Mouse (Mus musculus) lung, embryonic 14.5 days (tissue): ENCODE results near the gene Gm20388. TPM values are rescaled to one million over a fixed set of nuclear protein-coding genes. Genes with fewer than 3 reads are reported as not detected.

ENCODE experiments used
- ATAC-seq: fragments of 200-750 bp; cut with Nextera tagmentation; 2 replicates; pipeline ENCODE4 v1.8.0; 2017; ENCODE audit warnings: mild to moderate bottlenecking, moderate TSS enrichment, moderate library complexity; ENCODE audit not compliant: insufficient read depth
- DNase-seq: peaks from one replicate; pipeline ENCODE4 v3.0.0-alpha.2; 2015
- H3K27ac ChIP-seq: fragments of 300-500 bp; sonication (generic); 2 replicates; pipeline ENCODE4 v1.5.1; 2014; ENCODE audit warnings: low read depth, mild to moderate bottlenecking, moderate library complexity
- H3K27me3 ChIP-seq: fragments of 300-500 bp; sonication (generic); 2 replicates; pipeline ENCODE4 v1.6.1; 2014; ENCODE audit warnings: low read length, control low read depth; ENCODE audit not compliant: insufficient read depth
- H3K36me3 ChIP-seq: fragments of 300-500 bp; sonication (generic); 2 replicates; pipeline ENCODE4 v1.6.1; 2014; ENCODE audit warnings: control low read depth; ENCODE audit not compliant: insufficient read depth
- H3K4me1 ChIP-seq: fragments of 300-500 bp; sonication (generic); 2 replicates; pipeline ENCODE4 v1.6.1; 2014; ENCODE audit warnings: antibody characterized with exemption, control low read depth; ENCODE audit not compliant: insufficient read depth
- H3K4me2 ChIP-seq: fragments of 300-500 bp; sonication (generic); 2 replicates; pipeline ENCODE4 v1.6.1; 2014; ENCODE audit warnings: mild to moderate bottlenecking
- H3K4me3 ChIP-seq: fragments of 300-500 bp; sonication (generic); 2 replicates; pipeline ENCODE4 v1.5.1; 2014; ENCODE audit warnings: low read depth, low read length
- H3K9ac ChIP-seq: fragments of 300-500 bp; sonication (generic); 2 replicates; pipeline ENCODE4 v1.6.1; 2014
- H3K9me3 ChIP-seq: fragments of 300-500 bp; sonication (generic); 2 replicates; pipeline ENCODE4 v1.6.1; 2016; ENCODE audit warnings: low read depth, low read length, control low read depth
- CTCF ChIP-seq: IDR thresholded peaks from 2 replicates; pipeline ENCODE4 v1.5.1; 2016; ENCODE audit warnings: antibody characterized with exemption, low read depth
- WGBS: fragments of 180-500 bp; shearing (Covaris S2); extraction: QIAGEN DNeasy Blood & Tissue Kit; methylation state at CpG from one replicate; pipeline ENCODE4 v1.1.7; 2014; 5-methylcytosine and 5-hydroxymethylcytosine counted together
- polyA plus RNA-seq: library from polyadenylated mRNA; unstranded; fragments of >200 nt; fragmentation: Nextera tagmentation; extraction: Ambion mirVana; gene quantifications from 2 replicates; pipeline ENCODE4 v1.2.1, GENCODE M21; 2014

The Gm20388 gene
- polyA plus RNA-seq, 1 experiment from 2014 or later, result not detected

- Histone ChIP-seq H3K4me3 (no peak overlapping the region), H3K4me2 (no peak overlapping the region), H3K27me3 (no peaks in the 10 kb centered on the region), H3K9ac (no peak overlapping the region), H3K36me3 (no peaks in the 10 kb centered on the region), H3K27ac (no peak overlapping the region), H3K9me3 (no peaks in the 10 kb centered on the region), H3K4me1 (no peaks in the 10 kb centered on the region)
- TF ChIP-seq CTCF, result no peak
- DNase-seq (no peak), ATAC-seq (no peak)
- 83% methylated on average over 19 of the region's 19 CpGs for WGBS
Observed at GRCm38 (mm10) chr8:122983178-122983942, 3072.7 kb downstream of the Gm20388 start.

GRCm38 (mm10) chr8:122984175-122984574, 3073.5 kb downstream of the Gm20388 start:
- no peak overlapping the region for H3K27ac ChIP-seq
- ATAC-seq, result no peak
- H3K9me3 ChIP-seq, result no peaks in the 10 kb centered on the region
- H3K27me3 ChIP-seq, result no peaks in the 10 kb centered on the region
- no peak overlapping the region for H3K4me3 ChIP-seq
- H3K9ac ChIP-seq, result no peak overlapping the region
- TF ChIP-seq CTCF, result no peak
- WGBS, result 86% methylated on average over 3 of the region's 3 CpGs
- H3K4me1 ChIP-seq, result no peaks in the 10 kb centered on the region
- H3K4me2 ChIP-seq, result no peak overlapping the region
- DNase-seq, result no peak
- no peaks in the 10 kb centered on the region for H3K36me3 ChIP-seq

GRCm38 (mm10) chr8:122986501-122987184, 3076.0 kb downstream of the Gm20388 start:
- Histone ChIP-seq H3K27me3 (no peaks in the 10 kb centered on the region), H3K4me3 (no peak overlapping the region), H3K4me1 (no peaks in the 10 kb centered on the region), H3K4me2 (no peak overlapping the region), H3K9me3 (no peaks in the 10 kb centered on the region), H3K36me3 (no peaks in the 10 kb centered on the region), H3K9ac (no peak overlapping the region), H3K27ac (no peak overlapping the region)
- DNase-seq (no peak), ATAC-seq (no peak)
- no peak for TF ChIP-seq CTCF
- 77% methylated on average over 8 of the region's 8 CpGs for WGBS

GRCm38 (mm10) chr8:122987255-122987654, 3076.6 kb downstream of the Gm20388 start:
- Histone ChIP-seq H3K9ac (no peak overlapping the region), H3K4me3 (no peak overlapping the region), H3K4me2 (no peak overlapping the region), H3K27me3 (no peaks in the 10 kb centered on the region), H3K9me3 (no peaks in the 10 kb centered on the region), H3K36me3 (no peaks in the 10 kb centered on the region), H3K27ac (no peak overlapping the region), H3K4me1 (no peaks in the 10 kb centered on the region; the same call in 1 of the 2 replicates)
- TF ChIP-seq CTCF, result no peak
- DNase-seq (no peak), ATAC-seq (no peak)
- 32% methylated on average over 2 of the region's 2 CpGs for WGBS

- Histone ChIP-seq H3K27ac (no peak overlapping the region), H3K27me3 (no peaks in the 10 kb centered on the region), H3K36me3 (no peaks in the 10 kb centered on the region), H3K9ac (no peak overlapping the region), H3K4me1 (peaks cover 5% of the 10 kb centered on the region; the same call in 1 of the 2 replicates), H3K4me3 (no peak overlapping the region), H3K9me3 (no peaks in the 10 kb centered on the region), H3K4me2 (no peak overlapping the region)
- DNase-seq (no peak), ATAC-seq (no peak)
- TF ChIP-seq CTCF, result no peak
- 84% methylated on average over 3 of the region's 3 CpGs for WGBS
Observed at GRCm38 (mm10) chr8:122988955-122989354, 3078.3 kb downstream of the Gm20388 start.

GRCm38 (mm10) chr8:122989976-122990375, 3079.3 kb downstream of the Gm20388 start:
- H3K4me2 ChIP-seq, result no peak overlapping the region
- peaks cover 5% of the 10 kb centered on the region; the same call in 1 of the 2 replicates for H3K4me1 ChIP-seq
- no peaks in the 10 kb centered on the region for H3K36me3 ChIP-seq
- H3K9me3 ChIP-seq, result no peaks in the 10 kb centered on the region
- H3K4me3 ChIP-seq, result no peak overlapping the region
- DNase-seq (peak; percentile 17), ATAC-seq (no peak)
- no peaks in the 10 kb centered on the region for H3K27me3 ChIP-seq
- H3K27ac ChIP-seq, result no peak overlapping the region
- WGBS, result 74% methylated on average over 2 of the region's 2 CpGs
- H3K9ac ChIP-seq, result no peak overlapping the region
- no peak for TF ChIP-seq CTCF

- no peak for ATAC-seq
- no peaks in the 10 kb centered on the region for H3K36me3 ChIP-seq
- WGBS, result 62% methylated on average over 5 of the region's 5 CpGs
- H3K9ac ChIP-seq, result no peak overlapping the region
- H3K4me3 ChIP-seq, result no peak overlapping the region
- peaks cover 5% of the 10 kb centered on the region; the same call in 1 of the 2 replicates for H3K4me1 ChIP-seq
- no peak overlapping the region for H3K4me2 ChIP-seq
- no peaks in the 10 kb centered on the region for H3K9me3 ChIP-seq
- DNase-seq, result no peak
- TF ChIP-seq CTCF, result no peak
- peak overlapping the region; percentile 42; the same call in 1 of the 2 replicates for H3K27ac ChIP-seq
- H3K27me3 ChIP-seq, result no peaks in the 10 kb centered on the region
Observed at GRCm38 (mm10) chr8:122991368-122991767, 3080.7 kb downstream of the Gm20388 start.
